Mouse (Mus musculus): ENCODE results near the gene Adssl1. TPM values are rescaled to one million over a fixed set of nuclear protein-coding genes. Genes with fewer than 3 reads are reported as not detected.

The Adssl1 gene
- polyA plus RNA-seq, 1 experiment from 2014 or later = 4.9 TPM

- 69% methylated on average over 1 of the region's 1 CpGs for WGBS
- no peak for DNase-seq (ENCODE audit: extremely low spot score, low spot score)
- Histone ChIP-seq H3K4me1 (peaks cover 27% of the 10 kb centered on the region), H3K9me3 (no peaks in the 10 kb centered on the region), H3K27ac (no peak overlapping the region), H3K36me3 (replicated peaks) (no peaks in the 10 kb centered on the region), H3K27me3 (ENCODE audit: poor library complexity, severe bottlenecking) (peaks cover 5% of the 10 kb centered on the region; the same call in 1 of the 2 replicates), H3K4me3 (no peak overlapping the region)
Observed at GRCm38 (mm10) chr12:112631472-112631871, 11.6 kb downstream of the Adssl1 start.

- Histone ChIP-seq H3K4me3 (no peak overlapping the region), H3K9me3 (no peaks in the 10 kb centered on the region), H3K27me3 (ENCODE audit: poor library complexity, severe bottlenecking) (peaks cover 5% of the 10 kb centered on the region; the same call in 1 of the 2 replicates), H3K4me1 (peaks cover 26% of the 10 kb centered on the region), H3K27ac (no peak overlapping the region), H3K36me3 (replicated peaks) (no peaks in the 10 kb centered on the region)
- DNase-seq (ENCODE audit: extremely low spot score, low spot score) = no peak
- 82% methylated on average over 11 of the region's 11 CpGs for WGBS
Observed at GRCm38 (mm10) chr12:112632084-112632777, 12.4 kb downstream of the Adssl1 start.

GRCm38 (mm10) chr12:112632907-112633306, 13.1 kb downstream of the Adssl1 start:
- DNase-seq (ENCODE audit: extremely low spot score, low spot score) = no peak
- Histone ChIP-seq H3K9me3 (no peaks in the 10 kb centered on the region), H3K36me3 (replicated peaks) (no peaks in the 10 kb centered on the region), H3K27me3 (ENCODE audit: poor library complexity, severe bottlenecking) (peaks cover 5% of the 10 kb centered on the region; the same call in 1 of the 2 replicates), H3K4me1 (peaks cover 26% of the 10 kb centered on the region), H3K27ac (0 out of 2 replicates have a peak overlapping the region, but pooled peaks have one; percentile 3), H3K4me3 (no peak overlapping the region)
- WGBS = 83% methylated on average over 5 of the region's 5 CpGs

- no peak overlapping the region for H3K27ac ChIP-seq
- WGBS = 85% methylated on average over 9 of the region's 9 CpGs
Observed at GRCm38 (mm10) chr12:112633686-112634085, 13.8 kb downstream of the Adssl1 start.

GRCm38 (mm10) chr12:112639526-112639925, 19.7 kb downstream of the Adssl1 start:
- Histone ChIP-seq H3K4me1 (peaks cover 9% of the 10 kb centered on the region; the same call in 1 of the 2 replicates), H3K36me3 (replicated peaks) (no peaks in the 10 kb centered on the region), H3K9me3 (no peaks in the 10 kb centered on the region), H3K27me3 (ENCODE audit: poor library complexity, severe bottlenecking) (peaks cover 7% of the 10 kb centered on the region; the same call in 1 of the 2 replicates), H3K4me3 (no peak overlapping the region), H3K27ac (no peak overlapping the region)
- no peak for DNase-seq (ENCODE audit: extremely low spot score, low spot score)
- WGBS = 88% methylated on average over 10 of the region's 10 CpGs

More at GRCm38 (mm10) chr12:112633686-112634085, 13.8 kb downstream of the Adssl1 start:
- Histone ChIP-seq H3K27me3 (ENCODE audit: poor library complexity, severe bottlenecking) (peaks cover 5% of the 10 kb centered on the region; the same call in 1 of the 2 replicates), H3K4me3 (no peak overlapping the region), H3K4me1 (peaks cover 21% of the 10 kb centered on the region), H3K36me3 (replicated peaks) (no peaks in the 10 kb centered on the region), H3K9me3 (no peaks in the 10 kb centered on the region)
- DNase-seq (ENCODE audit: extremely low spot score, low spot score) = no peak

- 93% methylated on average over 6 of the region's 6 CpGs for WGBS
- Histone ChIP-seq H3K9me3 (no peaks in the 10 kb centered on the region), H3K27me3 (ENCODE audit: poor library complexity, severe bottlenecking) (peaks cover 7% of the 10 kb centered on the region; the same call in 1 of the 2 replicates), H3K4me1 (peaks cover 35% of the 10 kb centered on the region), H3K27ac (no peak overlapping the region), H3K36me3 (replicated peaks) (peaks cover 17% of the 10 kb centered on the region), H3K4me3 (no peak overlapping the region)
- no peak for DNase-seq (ENCODE audit: extremely low spot score, low spot score)
Observed at GRCm38 (mm10) chr12:112643126-112643525, 23.3 kb downstream of the Adssl1 start.

GRCm38 (mm10) chr12:112644180-112644854, 24.5 kb downstream of the Adssl1 start, which contains the start of gene Siva1:
Gene Siva1 (plus strand): TSS chr12:112644679.
- 2% methylated on average over 45 of the region's 46 CpGs for WGBS
- DNase-seq (ENCODE audit: extremely low spot score, low spot score) = peak; percentile 100
- Histone ChIP-seq H3K27ac (peak within 1 kb of the TSS; percentile 94), H3K4me3 (peak within 1 kb of the TSS; percentile 73), H3K4me1 (peaks cover 35% of the 10 kb centered on the region), H3K36me3 (replicated peaks) (peaks cover 29% of the 10 kb centered on the region), H3K27me3 (ENCODE audit: poor library complexity, severe bottlenecking) (peaks cover 7% of the 10 kb centered on the region; the same call in 1 of the 2 replicates), H3K9me3 (no peaks in the 10 kb centered on the region)

- peaks cover 35% of the 10 kb centered on the region for H3K36me3 ChIP-seq (replicated peaks)
- H3K9me3 ChIP-seq = no peaks in the 10 kb centered on the region
- under 1% methylated on average over 75 of the region's 75 CpGs for WGBS
- peaks cover 35% of the 10 kb centered on the region for H3K4me1 ChIP-seq
- H3K27ac ChIP-seq = peak overlapping the region; percentile 94
- H3K4me3 ChIP-seq = peak overlapping the region; percentile 73
- no peak for DNase-seq (ENCODE audit: extremely low spot score, low spot score)
- H3K27me3 ChIP-seq (ENCODE audit: poor library complexity, severe bottlenecking) = peaks cover 7% of the 10 kb centered on the region; the same call in 1 of the 2 replicates
Observed at GRCm38 (mm10) chr12:112644855-112645506, 25.1 kb downstream of the Adssl1 start.

GRCm38 (mm10) chr12:112646139-112646538, 26.3 kb downstream of the Adssl1 start:
- no peak overlapping the region for H3K27ac ChIP-seq
- no peak for DNase-seq (ENCODE audit: extremely low spot score, low spot score)
- peaks cover 35% of the 10 kb centered on the region for H3K4me1 ChIP-seq
- H3K9me3 ChIP-seq = no peaks in the 10 kb centered on the region
- peaks cover 7% of the 10 kb centered on the region; the same call in 1 of the 2 replicates for H3K27me3 ChIP-seq (ENCODE audit: poor library complexity, severe bottlenecking)
- 69% methylated on average over 6 of the region's 6 CpGs for WGBS
- H3K4me3 ChIP-seq = peak overlapping the region; percentile 73
- peaks cover 47% of the 10 kb centered on the region for H3K36me3 ChIP-seq (replicated peaks)

GRCm38 (mm10) chr12:112648081-112648480, 28.2 kb downstream of the Adssl1 start:
- 94% methylated on average over 5 of the region's 5 CpGs for WGBS
- Histone ChIP-seq H3K36me3 (replicated peaks) (peaks cover 66% of the 10 kb centered on the region), H3K4me3 (no peak overlapping the region), H3K9me3 (no peaks in the 10 kb centered on the region), H3K27ac (no peak overlapping the region), H3K27me3 (ENCODE audit: poor library complexity, severe bottlenecking) (peaks cover 6% of the 10 kb centered on the region; the same call in 1 of the 2 replicates), H3K4me1 (peaks cover 35% of the 10 kb centered on the region)
- DNase-seq (ENCODE audit: extremely low spot score, low spot score) = no peak

- Histone ChIP-seq H3K9me3 (no peaks in the 10 kb centered on the region), H3K4me3 (no peak overlapping the region), H3K27ac (no peak overlapping the region), H3K27me3 (ENCODE audit: poor library complexity, severe bottlenecking) (no peaks in the 10 kb centered on the region), H3K36me3 (replicated peaks) (peaks cover 100% of the 10 kb centered on the region), H3K4me1 (peaks cover 12% of the 10 kb centered on the region)
- 81% methylated on average over 5 of the region's 5 CpGs for WGBS
- DNase-seq (ENCODE audit: extremely low spot score, low spot score) = no peak
Observed at GRCm38 (mm10) chr12:112651778-112652439, 32.1 kb downstream of the Adssl1 start.
